Mouse (Mus musculus): ENCODE results near the gene Rnf144b. TPM values are rescaled to one million over a fixed set of nuclear protein-coding genes. Genes with fewer than 3 reads are reported as not detected.

Rnf144b gene
- polyA plus RNA-seq, 1 experiment = 20.9 TPM

GRCm38 (mm10) chr13:47156841-47157240, 34.4 kb downstream of the Rnf144b start:
- Histone ChIP-seq H3K36me3 (ENCODE audit: control insufficient read depth, insufficient read depth, low read length) (no peaks in the 10 kb centered on the region), H3K4me1 (ENCODE audit: control insufficient read depth, insufficient read depth, low read length) (peaks cover 5% of the 10 kb centered on the region), H3K27me3 (ENCODE audit: control insufficient read depth, insufficient read depth, low read length) (no peaks in the 10 kb centered on the region), H3K4me3 (ENCODE audit: control insufficient read depth, low read depth, low read length) (no peak overlapping the region), H3K27ac (ENCODE audit: control insufficient read depth, insufficient read depth, low read depth, low read length) (no peak overlapping the region)
- TF ChIP-seq CTCF (IDR thresholded peaks at IDR 0.05; ENCODE audit: control insufficient read depth, insufficient read depth, insufficient replicate concordance, low read depth, low read length) (no peak), POLR2A (IDR thresholded peaks at IDR 0.05; ENCODE audit: control insufficient read depth, low read depth, low read length) (no peak)

- Histone ChIP-seq H3K27ac (ENCODE audit: control insufficient read depth, insufficient read depth, low read depth, low read length) (no peak overlapping the region), H3K4me3 (ENCODE audit: control insufficient read depth, low read depth, low read length) (no peak overlapping the region), H3K27me3 (ENCODE audit: control insufficient read depth, insufficient read depth, low read length) (no peaks in the 10 kb centered on the region), H3K4me1 (ENCODE audit: control insufficient read depth, insufficient read depth, low read length) (peaks cover 5% of the 10 kb centered on the region), H3K36me3 (ENCODE audit: control insufficient read depth, insufficient read depth, low read length) (no peaks in the 10 kb centered on the region)
- TF ChIP-seq POLR2A (IDR thresholded peaks at IDR 0.05; ENCODE audit: control insufficient read depth, low read depth, low read length) (no peak), CTCF (IDR thresholded peaks at IDR 0.05; ENCODE audit: control insufficient read depth, insufficient read depth, insufficient replicate concordance, low read depth, low read length) (no peak)
Observed at GRCm38 (mm10) chr13:47162001-47162400, 39.5 kb downstream of the Rnf144b start.

GRCm38 (mm10) chr13:47164732-47165131, 42.3 kb downstream of the Rnf144b start:
- no peaks in the 10 kb centered on the region for H3K4me1 ChIP-seq (ENCODE audit: control insufficient read depth, insufficient read depth, low read length)
- H3K27me3 ChIP-seq (ENCODE audit: control insufficient read depth, insufficient read depth, low read length) = no peaks in the 10 kb centered on the region
- TF ChIP-seq POLR2A (IDR thresholded peaks at IDR 0.05; ENCODE audit: control insufficient read depth, low read depth, low read length) = no peak
- TF ChIP-seq CTCF (IDR thresholded peaks at IDR 0.05; ENCODE audit: control insufficient read depth, insufficient read depth, insufficient replicate concordance, low read depth, low read length) = no peak
- H3K4me3 ChIP-seq (ENCODE audit: control insufficient read depth, low read depth, low read length) = no peak overlapping the region
- H3K27ac ChIP-seq (ENCODE audit: control insufficient read depth, insufficient read depth, low read depth, low read length) = no peak overlapping the region
- H3K36me3 ChIP-seq (ENCODE audit: control insufficient read depth, insufficient read depth, low read length) = no peaks in the 10 kb centered on the region

- TF ChIP-seq CTCF (IDR thresholded peaks at IDR 0.05; ENCODE audit: control insufficient read depth, insufficient read depth, insufficient replicate concordance, low read depth, low read length) (no peak), POLR2A (IDR thresholded peaks at IDR 0.05; ENCODE audit: control insufficient read depth, low read depth, low read length) (no peak)
- Histone ChIP-seq H3K36me3 (ENCODE audit: control insufficient read depth, insufficient read depth, low read length) (no peaks in the 10 kb centered on the region), H3K27ac (ENCODE audit: control insufficient read depth, insufficient read depth, low read depth, low read length) (no peak overlapping the region), H3K27me3 (ENCODE audit: control insufficient read depth, insufficient read depth, low read length) (no peaks in the 10 kb centered on the region), H3K4me3 (ENCODE audit: control insufficient read depth, low read depth, low read length) (no peak overlapping the region), H3K4me1 (ENCODE audit: control insufficient read depth, insufficient read depth, low read length) (no peaks in the 10 kb centered on the region)
Observed at GRCm38 (mm10) chr13:47165261-47165660, 42.8 kb downstream of the Rnf144b start.

- no peaks in the 10 kb centered on the region for H3K27me3 ChIP-seq (ENCODE audit: control insufficient read depth, insufficient read depth, low read length)
- H3K4me1 ChIP-seq (ENCODE audit: control insufficient read depth, insufficient read depth, low read length) = no peaks in the 10 kb centered on the region
- no peak overlapping the region for H3K4me3 ChIP-seq (ENCODE audit: control insufficient read depth, low read depth, low read length)
- TF ChIP-seq POLR2A (IDR thresholded peaks at IDR 0.05; ENCODE audit: control insufficient read depth, low read depth, low read length) = no peak
- TF ChIP-seq CTCF (IDR thresholded peaks at IDR 0.05; ENCODE audit: control insufficient read depth, insufficient read depth, insufficient replicate concordance, low read depth, low read length) = no peak
- H3K36me3 ChIP-seq (ENCODE audit: control insufficient read depth, insufficient read depth, low read length) = no peaks in the 10 kb centered on the region
- H3K27ac ChIP-seq (ENCODE audit: control insufficient read depth, insufficient read depth, low read depth, low read length) = no peak overlapping the region
Observed at GRCm38 (mm10) chr13:47168484-47168883, 46.0 kb downstream of the Rnf144b start.

- no peak overlapping the region for H3K27ac ChIP-seq (ENCODE audit: control insufficient read depth, insufficient read depth, low read depth, low read length)
- no peaks in the 10 kb centered on the region for H3K27me3 ChIP-seq (ENCODE audit: control insufficient read depth, insufficient read depth, low read length)
- H3K36me3 ChIP-seq (ENCODE audit: control insufficient read depth, insufficient read depth, low read length) = no peaks in the 10 kb centered on the region
- no peaks in the 10 kb centered on the region for H3K4me1 ChIP-seq (ENCODE audit: control insufficient read depth, insufficient read depth, low read length)
- TF ChIP-seq POLR2A (IDR thresholded peaks at IDR 0.05; ENCODE audit: control insufficient read depth, low read depth, low read length) (no peak), CTCF (IDR thresholded peaks at IDR 0.05; ENCODE audit: control insufficient read depth, insufficient read depth, insufficient replicate concordance, low read depth, low read length) (no peak)
- H3K4me3 ChIP-seq (ENCODE audit: control insufficient read depth, low read depth, low read length) = no peak overlapping the region
Observed at GRCm38 (mm10) chr13:47170026-47170425, 47.6 kb downstream of the Rnf144b start.

- Histone ChIP-seq H3K27ac (ENCODE audit: control insufficient read depth, insufficient read depth, low read depth, low read length) (no peak overlapping the region), H3K4me3 (ENCODE audit: control insufficient read depth, low read depth, low read length) (no peak overlapping the region), H3K27me3 (ENCODE audit: control insufficient read depth, insufficient read depth, low read length) (no peaks in the 10 kb centered on the region), H3K36me3 (ENCODE audit: control insufficient read depth, insufficient read depth, low read length) (no peaks in the 10 kb centered on the region), H3K4me1 (ENCODE audit: control insufficient read depth, insufficient read depth, low read length) (no peaks in the 10 kb centered on the region)
- TF ChIP-seq CTCF (IDR thresholded peaks at IDR 0.05; ENCODE audit: control insufficient read depth, insufficient read depth, insufficient replicate concordance, low read depth, low read length) (no peak), POLR2A (IDR thresholded peaks at IDR 0.05; ENCODE audit: control insufficient read depth, low read depth, low read length) (no peak)
Observed at GRCm38 (mm10) chr13:47170811-47171555, 48.5 kb downstream of the Rnf144b start.

Measured in testis, adult 2 months (tissue).